Mouse (Mus musculus) embryo, embryonic 11 days (tissue): ENCODE measurements around the gene Lig3.
"Not testable (repeated sequence)": the region's sequence is repeated elsewhere in the genome, so short reads cannot be mapped to it uniquely, and the experiment has no call there.

Experiments used
- DNase-seq: peaks from one replicate; pipeline ENCODE4 v3.0.0-alpha.2; 2015

The Lig3 gene

DNA sequence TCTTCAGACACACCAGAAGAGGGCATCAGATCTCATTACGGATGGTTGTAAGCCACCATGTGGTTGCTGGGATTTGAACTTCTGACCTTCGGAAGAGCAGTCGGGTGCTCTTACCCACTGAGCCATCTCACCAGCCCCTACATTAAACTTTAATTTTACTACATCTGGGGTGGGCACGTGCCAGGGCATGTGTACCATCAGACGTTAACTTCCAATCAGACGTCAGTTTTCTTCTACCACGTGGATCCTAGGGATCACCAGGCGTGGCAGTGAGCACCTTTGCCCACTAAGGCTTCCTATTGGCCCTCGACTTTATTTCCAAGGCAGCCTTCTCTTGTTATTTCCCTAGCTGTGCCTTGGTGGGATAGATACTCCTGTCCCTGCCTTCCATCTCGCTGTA, 51.5 kb downstream of the Lig3 start:
- DNase-seq: not testable (repeated sequence)

DNA sequence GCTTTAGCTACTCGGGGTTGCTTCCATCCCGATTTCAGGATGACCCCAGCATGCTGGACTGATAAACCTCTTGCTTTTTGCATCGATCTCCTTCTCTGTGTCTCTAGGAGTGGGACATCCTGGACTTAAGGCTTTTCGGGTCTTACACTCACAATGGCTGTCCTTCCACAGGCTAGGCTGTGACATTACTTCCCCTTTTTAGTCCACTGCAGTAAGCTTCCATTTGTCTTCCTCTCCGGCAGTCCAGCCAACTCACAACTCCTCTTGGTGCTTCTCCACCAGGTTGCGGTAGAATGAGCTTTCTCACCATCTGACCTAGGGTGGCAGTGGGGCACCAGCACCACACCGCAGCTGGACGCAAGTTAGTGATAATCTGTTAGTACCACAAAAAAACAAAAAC, 53.0 kb downstream of the Lig3 start:
- DNase-seq: no peak

DNA sequence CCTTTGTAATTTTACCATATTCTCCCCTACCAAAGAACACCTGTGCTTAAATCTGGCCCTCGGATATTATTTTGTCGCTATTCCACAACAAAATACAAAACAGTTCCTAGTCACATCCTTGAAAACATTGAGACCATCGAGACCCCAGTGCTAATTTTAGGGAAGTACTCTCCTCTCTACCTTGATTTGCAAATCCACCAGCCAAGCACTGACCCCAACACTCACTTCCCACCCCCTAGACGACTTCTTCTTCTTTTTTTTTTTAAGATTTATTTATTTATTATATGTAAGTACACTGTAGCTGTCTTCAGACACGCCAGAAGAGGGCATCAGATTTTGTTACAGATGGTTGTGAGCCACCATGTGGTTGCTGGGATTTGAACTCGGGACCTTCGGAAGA, 53.5 kb downstream of the Lig3 start:
- not testable (repeated sequence) for DNase-seq

GRCm38 (mm10) chr11:82835616-82836432, 54.9 kb downstream of the Lig3 start:
- DNase-seq: no peak

- no peak for DNase-seq
Measured at GRCm38 (mm10) chr11:82837192-82837591, 56.3 kb downstream of the Lig3 start.

GRCm38 (mm10) chr11:82837848-82838247, 56.9 kb downstream of the Lig3 start:
- no peak for DNase-seq

DNA sequence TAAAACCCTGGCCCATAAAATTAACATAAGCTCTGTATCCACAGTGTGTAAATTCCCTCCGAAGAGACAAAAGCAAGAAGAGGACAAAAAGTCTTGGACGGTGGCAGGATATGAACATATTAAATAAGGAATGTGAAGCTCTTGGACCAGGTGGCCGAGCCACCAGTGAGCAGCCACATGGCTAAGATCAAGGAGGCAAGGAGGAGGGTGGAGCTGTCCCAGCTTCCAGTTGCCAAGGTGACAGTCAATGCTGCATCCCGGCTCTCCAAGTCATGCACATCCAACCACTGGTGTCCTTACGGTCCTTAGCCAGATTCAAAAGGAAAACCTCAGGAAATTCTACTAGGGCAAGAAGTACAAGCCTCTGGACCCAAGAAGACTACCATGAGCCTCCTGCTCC, 57.6 kb downstream of the Lig3 start:
- DNase-seq: no peak

DNA sequence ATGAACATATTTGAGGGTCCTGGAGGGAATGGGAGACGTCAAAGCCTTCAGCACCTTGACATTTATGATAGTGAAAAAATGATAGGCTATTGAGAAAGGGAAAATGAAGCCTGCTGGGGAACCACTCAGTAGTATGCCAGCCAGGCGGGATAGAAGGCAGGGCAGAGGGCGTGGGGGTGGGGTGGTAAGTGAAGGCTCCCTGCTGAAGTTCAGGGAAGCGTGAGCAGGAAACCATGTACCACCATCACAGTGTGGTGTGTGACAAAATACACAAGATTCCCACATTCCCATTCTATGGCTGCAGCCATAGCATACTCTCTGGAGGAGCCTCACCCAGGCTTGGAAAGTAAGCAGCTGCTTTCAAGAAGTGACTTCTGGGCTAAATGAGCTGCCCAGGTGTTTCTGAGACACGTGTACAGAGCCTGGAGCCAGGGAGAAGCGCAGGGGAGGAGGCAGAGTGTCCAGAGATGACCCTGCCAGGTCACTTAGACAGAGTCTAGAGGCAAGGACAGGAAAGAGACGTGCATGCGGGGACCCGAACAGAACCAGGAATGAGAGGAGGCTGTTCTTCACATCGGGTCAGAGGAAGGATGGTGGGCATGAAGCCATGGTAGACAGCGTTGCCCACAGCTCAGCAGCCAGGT, 64.0 kb downstream of the Lig3 start:
- no peak for DNase-seq

- DNase-seq: peak; percentile 72
Measured at GRCm38 (mm10) chr11:82845415-82846078, 64.6 kb downstream of the Lig3 start.

- DNase-seq: peak; percentile 51
Measured at GRCm38 (mm10) chr11:82846079-82846436, 65.2 kb downstream of the Lig3 start.

DNA sequence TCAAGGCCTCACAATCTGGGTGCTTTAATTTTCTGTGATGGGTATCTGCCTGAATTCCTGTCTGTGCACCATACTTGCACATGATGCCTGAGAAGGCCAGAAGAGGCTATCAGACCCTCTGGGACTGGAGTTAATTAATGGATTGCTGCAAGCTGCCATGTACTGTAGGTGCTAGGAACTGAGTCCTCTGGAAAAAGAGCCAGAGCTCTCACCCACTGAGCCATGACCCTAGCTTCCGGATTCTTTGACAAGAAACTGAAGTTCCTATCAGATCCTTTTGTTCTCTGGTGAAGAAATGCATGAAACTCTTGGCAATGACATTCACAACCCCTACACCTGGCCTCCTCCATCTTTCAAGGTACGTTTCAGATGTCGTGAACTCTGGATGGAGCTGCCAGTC, 66.0 kb downstream of the Lig3 start:
- DNase-seq: no peak

DNA sequence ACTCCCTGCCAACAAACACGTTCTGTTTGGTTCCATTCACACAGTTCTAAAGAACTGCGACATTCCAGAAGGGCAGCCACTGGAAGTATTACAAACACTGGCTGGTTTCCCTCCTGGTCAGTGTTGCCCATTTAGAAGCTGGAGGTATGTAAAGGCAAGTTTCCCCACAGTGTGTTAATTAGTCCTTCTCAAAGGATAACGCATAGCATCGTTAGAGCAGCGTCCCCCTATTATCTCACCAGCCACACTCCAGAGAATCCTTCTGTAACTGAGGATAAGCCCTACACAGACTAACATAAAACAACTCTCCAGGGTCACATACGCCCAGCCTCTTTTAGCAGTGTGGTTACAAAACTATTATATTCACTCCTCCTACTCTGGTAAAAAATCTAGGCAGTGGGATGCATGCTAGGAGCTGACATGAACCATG, 66.7 kb downstream of the Lig3 start:
- no peak for DNase-seq

DNA sequence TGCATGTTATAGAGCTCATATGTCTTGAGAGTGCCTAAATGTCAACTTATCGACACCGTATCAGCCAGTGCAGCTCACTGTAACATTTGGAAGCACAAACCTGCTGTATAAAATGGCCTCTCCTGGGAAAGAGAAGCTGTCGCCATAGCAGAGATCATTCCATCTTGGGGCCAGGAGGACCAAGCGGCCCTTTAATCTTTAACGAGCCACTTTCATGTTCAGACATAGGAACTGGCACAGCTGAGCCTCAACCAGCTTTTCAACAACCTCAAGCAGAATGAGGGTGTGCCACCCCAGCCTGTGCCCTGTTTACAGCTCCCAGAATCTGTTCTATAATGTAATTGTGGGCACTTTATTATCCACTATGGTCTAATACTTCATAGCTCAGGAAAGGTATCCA, 69.4 kb downstream of the Lig3 start:
- DNase-seq: no peak

GRCm38 (mm10) chr11:82852115-82852514, 71.2 kb downstream of the Lig3 start:
- DNase-seq: no peak

GRCm38 (mm10) chr11:82852540-82852939, 71.6 kb downstream of the Lig3 start:
- DNase-seq: no peak

DNA sequence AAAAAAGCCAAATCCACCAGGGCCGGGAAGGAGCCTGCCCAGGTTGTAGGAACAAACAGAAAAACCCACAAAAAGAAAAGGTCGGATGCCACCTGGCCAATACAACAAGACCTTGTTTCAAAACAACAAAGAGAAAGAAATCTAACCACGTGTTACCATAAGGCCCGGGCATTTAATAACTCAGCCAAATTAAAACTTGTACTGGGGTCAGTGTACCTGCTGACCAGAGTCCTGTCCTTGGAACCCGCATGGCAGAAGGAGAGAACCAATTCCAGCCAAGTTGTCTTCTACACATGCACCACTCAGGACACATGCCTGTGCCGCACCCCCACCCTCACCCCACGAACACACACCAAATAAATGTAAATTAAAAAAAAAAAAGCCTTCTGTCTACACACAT, 72.0 kb downstream of the Lig3 start:
- DNase-seq: no peak
